ENCODE assay signal across 10 mouse cellular contexts in the genomic region with DNA sequence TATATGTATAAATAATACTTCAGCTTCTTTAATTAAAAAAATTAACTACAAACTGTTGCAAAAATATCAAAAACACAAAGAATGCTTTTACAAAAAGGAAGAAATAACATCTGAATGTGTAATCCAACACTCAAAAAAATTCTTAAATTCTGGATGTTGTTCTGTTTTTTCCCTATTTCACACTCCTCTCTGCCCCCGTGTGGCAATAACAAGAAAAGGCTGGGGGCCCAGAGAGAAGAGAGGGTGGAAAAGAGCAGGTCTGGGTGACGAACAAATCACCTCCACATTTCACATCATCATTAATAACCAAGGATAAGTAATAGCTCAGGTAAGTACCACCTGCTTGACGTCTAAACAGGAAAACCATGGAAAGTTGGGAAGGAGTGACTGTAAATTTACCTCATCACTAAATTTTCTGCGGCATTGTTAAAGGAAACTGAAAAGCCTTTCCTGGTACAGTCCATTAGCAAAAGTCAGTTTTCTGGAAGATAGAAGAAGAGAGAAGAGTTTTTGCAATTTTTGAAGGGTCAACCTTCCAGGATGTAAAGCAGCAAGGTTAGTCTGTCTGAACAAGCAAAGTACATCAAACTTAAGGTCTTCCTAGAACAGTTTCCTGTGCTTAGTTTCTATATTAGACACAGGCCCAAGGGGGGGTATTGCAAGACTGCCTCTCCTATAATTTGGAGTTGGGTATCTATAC. TPM values are rescaled to one million over a fixed set of nuclear protein-coding genes. Genes with fewer than 3 reads are reported as not detected.
DNase-seq lines count a peak whose midpoint lies in the region; ATAC-seq and TF ChIP-seq lines count a peak whose summit lies in the region.
"Had no signal": no experiment of that assay in that cellular context is flagged by ENCODE, and none has a peak within 500 bp of the region (broad histone marks: within the 10 kb centered on the region; RNA-seq: fewer than 3 reads in every experiment).

No protein-coding gene starts in this region.

- WGBS in hindbrain, embryonic 14.5 days: 32% methylated on average over 4 of the region's 4 CpGs
- 39% methylated on average over 4 of the region's 4 CpGs for WGBS in hindbrain, embryonic 16.5 days
- WGBS in stomach, postnatal 0 days: 27% methylated on average over 4 of the region's 4 CpGs

- H3K9me3 ChIP-seq in hindbrain, embryonic 14.5 days (ENCODE audit: control insufficient read depth, low read length): no peaks in the 10 kb centered on the region
- no peaks in the 10 kb centered on the region for H3K9me3 ChIP-seq in hindbrain, embryonic 16.5 days (ENCODE audit: control insufficient read depth, low read length)
- no peaks in the 10 kb centered on the region for H3K9me3 ChIP-seq in G1E (replicated peaks)
- H3K9me3 ChIP-seq in stomach, postnatal 0 days (ENCODE audit: control insufficient read depth, low read length): no peaks in the 10 kb centered on the region
- H3K9me3 ChIP-seq: embryonic facial prominence, embryonic 13.5 days had no signal

- DNase-seq in hindbrain, embryonic 14.5 days (ENCODE audit: low spot score): peak; percentile 28
- DNase-seq in B cell, adult 2 months: peak; percentile 53 to 59
- peak; percentile 6 for DNase-seq in G1E (ENCODE audit: low spot score)
- peak; percentile 9 for DNase-seq in embryo, embryonic 9.5 days (ENCODE audit: extremely low spot score)
- peak; percentile 18 for DNase-seq in stomach, postnatal 0 days (ENCODE audit: low spot score)
- no peak for DNase-seq in left cerebral cortex, adult 8-10 months (ENCODE audit: low spot score in 2 of 2)
- DNase-seq in frontal cortex, postnatal 10 days (ENCODE audit: low spot score in 2 of 2): no peak

- H3K4me3 ChIP-seq in hindbrain, embryonic 14.5 days (replicated peaks; ENCODE audit: low read length): no peak overlapping the region
- H3K4me3 ChIP-seq in hindbrain, embryonic 16.5 days (ENCODE audit: low read length): no peak overlapping the region
- no peak overlapping the region for H3K4me3 ChIP-seq in G1E (ENCODE audit: low read depth, low read length)
- no peak overlapping the region for H3K4me3 ChIP-seq in stomach, postnatal 0 days (ENCODE audit: low read depth, low read length)
- H3K4me3 ChIP-seq: embryonic facial prominence, embryonic 13.5 days had no signal

- TF ChIP-seq EP300 in stomach, postnatal 0 days (optimal IDR thresholded peaks at IDR 0.05): no peak

- H3K4me2 ChIP-seq in hindbrain, embryonic 14.5 days (replicated peaks): no peak overlapping the region
- no peak overlapping the region for H3K4me2 ChIP-seq in hindbrain, embryonic 16.5 days (ENCODE audit: low read length)
- no peak overlapping the region for H3K4me2 ChIP-seq in stomach, postnatal 0 days (replicated peaks; ENCODE audit: low read depth)
- H3K4me2 ChIP-seq: embryonic facial prominence, embryonic 13.5 days had no signal

- ATAC-seq in hindbrain, embryonic 14.5 days (ENCODE audit: low FRiP score): no peak
- ATAC-seq in hindbrain, embryonic 16.5 days: no peak
- ATAC-seq in G1E (ENCODE audit: extremely low read depth, insufficient number of reproducible peaks, low FRiP score, poor library complexity, severe bottlenecking): 0 out of 2 replicates have a peak, but pooled peaks have one; percentile 50
- no peak for ATAC-seq in stomach, postnatal 0 days (ENCODE audit: low FRiP score, low TSS enrichment)

- peaks cover 3% of the 10 kb centered on the region; the same call in 1 of the 2 replicates for H3K4me1 ChIP-seq in hindbrain, embryonic 14.5 days (replicated peaks; ENCODE audit: control insufficient read depth, insufficient read depth, low read length)
- H3K4me1 ChIP-seq in hindbrain, embryonic 16.5 days (ENCODE audit: control insufficient read depth, insufficient read depth, low read depth, low read length): peaks cover 2% of the 10 kb centered on the region; the same call in 1 of the 2 replicates
- peaks cover 23% of the 10 kb centered on the region for H3K4me1 ChIP-seq in G1E (ENCODE audit: insufficient read depth, low read depth, low read length)
- no peaks in the 10 kb centered on the region for H3K4me1 ChIP-seq in stomach, postnatal 0 days (replicated peaks; ENCODE audit: control insufficient read depth, insufficient read depth)

- no peaks in the 10 kb centered on the region for H3K36me3 ChIP-seq in hindbrain, embryonic 14.5 days (replicated peaks; ENCODE audit: control insufficient read depth, insufficient read depth)
- H3K36me3 ChIP-seq in hindbrain, embryonic 16.5 days (ENCODE audit: control insufficient read depth, insufficient read depth, low read length): no peaks in the 10 kb centered on the region
- H3K36me3 ChIP-seq in G1E (replicated peaks): no peaks in the 10 kb centered on the region
- no peaks in the 10 kb centered on the region for H3K36me3 ChIP-seq in stomach, postnatal 0 days (ENCODE audit: control insufficient read depth, insufficient read depth, low read length)
- H3K36me3 ChIP-seq: embryonic facial prominence, embryonic 13.5 days had no signal

- H3K27ac ChIP-seq in hindbrain, embryonic 14.5 days: no peak overlapping the region
- H3K27ac ChIP-seq in hindbrain, embryonic 16.5 days (ENCODE audit: low read depth, low read length): no peak overlapping the region
- H3K27ac ChIP-seq in stomach, postnatal 0 days (replicated peaks): no peak overlapping the region
- H3K27ac ChIP-seq: embryonic facial prominence, embryonic 13.5 days had no signal

- no peak for TF ChIP-seq CTCF in G1E (IDR thresholded peaks at IDR 0.05; ENCODE audit: low read depth, low read length)
- TF ChIP-seq CTCF in stomach, postnatal 0 days (IDR thresholded peaks at IDR 0.05; ENCODE audit: low read depth): peak; percentile 73

- no peak overlapping the region for H3K9ac ChIP-seq in hindbrain, embryonic 14.5 days
- no peak overlapping the region for H3K9ac ChIP-seq in hindbrain, embryonic 16.5 days (ENCODE audit: low read depth, low read length)
- H3K9ac ChIP-seq in stomach, postnatal 0 days (ENCODE audit: low read length): no peak overlapping the region
- H3K9ac ChIP-seq: embryonic facial prominence, embryonic 13.5 days had no signal

- no peaks in the 10 kb centered on the region for H3K27me3 ChIP-seq in hindbrain, embryonic 14.5 days (ENCODE audit: control insufficient read depth, insufficient read depth, low read length)
- no peaks in the 10 kb centered on the region for H3K27me3 ChIP-seq in hindbrain, embryonic 16.5 days (replicated peaks; ENCODE audit: control insufficient read depth, insufficient read depth, low read length)
- H3K27me3 ChIP-seq in G1E (ENCODE audit: insufficient read depth, low read length): no peaks in the 10 kb centered on the region
- no peaks in the 10 kb centered on the region for H3K27me3 ChIP-seq in stomach, postnatal 0 days (ENCODE audit: control insufficient read depth, insufficient read depth, low read length)
- H3K27me3 ChIP-seq: embryonic facial prominence, embryonic 13.5 days had no signal

RNA-seq across cellular contexts. Expression of a gene that starts 5.0 kb away (rescaled TPM):
- 24.0 and 24.6 TPM in 2 replicates for polyA plus RNA-seq in hindbrain, embryonic 14.5 days (2014; fragmentation: Nextera tagmentation; extraction: Ambion mirVana)
- polyA plus RNA-seq in hindbrain, embryonic 16.5 days (2015; fragmentation: Nextera tagmentation; extraction: Ambion mirVana): 25.1 and 26.4 TPM in 2 replicates
- total RNA-seq in G1E (2014; fragmentation: Nextera tagmentation) (14.4 and 15.0 TPM in 2 replicates), G1E (2017) (9.7 and 11.9 TPM in 2 replicates)
- 1.1 and 1.8 TPM in 2 replicates for polyA plus RNA-seq in G1E (2012)
- 23.6 and 24.5 TPM in 2 replicates for polyA plus RNA-seq in stomach, postnatal 0 days (2015; fragmentation: Nextera tagmentation; extraction: Ambion mirVana)
- 10 to 100 TPM; 48.2 to 52.6 (median 50.1) TPM for total RNA-seq in left cerebral cortex, adult 8-10 months (2022)

RNA-seq across cellular contexts. Expression of a gene that starts 30.8 kb away (rescaled TPM):
- 1.2 and 1.3 TPM in 2 replicates for polyA plus RNA-seq in hindbrain, embryonic 14.5 days (2014; fragmentation: Nextera tagmentation; extraction: Ambion mirVana)
- polyA plus RNA-seq in hindbrain, embryonic 16.5 days (2015; fragmentation: Nextera tagmentation; extraction: Ambion mirVana): 0.89 and 1.2 TPM in 2 replicates
- total RNA-seq in G1E (2014; fragmentation: Nextera tagmentation) (not detected in 2 replicates), G1E (2017) (not detected in 2 replicates)
- polyA plus RNA-seq in G1E (2012): not detected in 2 replicates
- not detected in 2 replicates for polyA plus RNA-seq in stomach, postnatal 0 days (2015; fragmentation: Nextera tagmentation; extraction: Ambion mirVana)
- total RNA-seq in left cerebral cortex, adult 8-10 months (2022): 1 to 10 TPM in 3 of 4 experiments, under 1 TPM in 1; 0.97 to 2.4 (median 1.7) TPM
- total RNA-seq: neutrophil, adult 5-6 weeks had no signal
- polyA plus RNA-seq: embryonic facial prominence, embryonic 13.5 days had no signal

RNA-seq across cellular contexts. Expression of a gene that starts 43.0 kb away (rescaled TPM):
- polyA plus RNA-seq in hindbrain, embryonic 14.5 days (2014; fragmentation: Nextera tagmentation; extraction: Ambion mirVana): 3.9 and 6.2 TPM in 2 replicates
- 2.2 and 4.2 TPM in 2 replicates for polyA plus RNA-seq in hindbrain, embryonic 16.5 days (2015; fragmentation: Nextera tagmentation; extraction: Ambion mirVana)
- 9.8 and 11.4 TPM in 2 replicates for total RNA-seq in G1E (2014; fragmentation: Nextera tagmentation)
- 25.5 and 29.7 TPM in 2 replicates for total RNA-seq in G1E (2017)
- 6.9 and 10.2 TPM in 2 replicates for polyA plus RNA-seq in G1E (2012)
- 3.6 and 4.7 TPM in 2 replicates for polyA plus RNA-seq in stomach, postnatal 0 days (2015; fragmentation: Nextera tagmentation; extraction: Ambion mirVana)
- total RNA-seq in left cerebral cortex, adult 8-10 months (2022): 10 to 100 TPM; 10.1 to 14.8 (median 13.1) TPM

Comparison
In these comparisons a context has a peak if more than half of its experiments do, and no peak if none do; other contexts are left out.
1. DNase-seq: peak in hindbrain, embryonic 14.5 days (single experiment), B cell, adult 2 months (2 of 2), G1E (single experiment), embryo, embryonic 9.5 days (single experiment) and stomach, postnatal 0 days (single experiment); none in left cerebral cortex, adult 8-10 months (0 of 2) and frontal cortex, postnatal 10 days (0 of 2).